Mouse (Mus musculus) erythroblast, embryonic 14.5 days (primary cell): ENCODE results near the gene Tcta. TPM values are rescaled to one million over a fixed set of nuclear protein-coding genes. Genes with fewer than 3 reads are reported as not detected.
"Not testable (repeated sequence)": the region's sequence is repeated elsewhere in the genome, so short reads cannot be mapped to it uniquely, and the experiment has no call there.

Experiments
- H3K27me3 ChIP-seq: 2 replicates; pipeline ENCODE4 v1.6.1; 2012; ENCODE audit warnings: inconsistent platforms; ENCODE audit not compliant: control insufficient read depth
- H3K36me3 ChIP-seq: 2 replicates; pipeline ENCODE4 v1.6.1; 2012; ENCODE audit warnings: mild to moderate bottlenecking, inconsistent platforms; ENCODE audit not compliant: control insufficient read depth
- H3K4me1 ChIP-seq: 2 replicates; pipeline ENCODE4 v1.6.1; 2012; ENCODE audit warnings: inconsistent platforms; ENCODE audit not compliant: control insufficient read depth
- H3K4me3 ChIP-seq: replicated peaks from 2 replicates; pipeline ENCODE3; 2012; ENCODE audit warnings: moderate library complexity, mild to moderate bottlenecking, inconsistent platforms
- H3K9me3 ChIP-seq: 2 replicates; pipeline ENCODE4 v1.6.1; 2012; ENCODE audit warnings: low read length, inconsistent platforms, mixed read lengths; ENCODE audit not compliant: control insufficient read depth
- GATA1 ChIP-seq: IDR thresholded peaks from 2 replicates; pipeline ENCODE4 v1.6.1; 2012; ENCODE audit warnings: low read length, inconsistent platforms, mixed read lengths
- TAL1 ChIP-seq: IDR thresholded peaks from 3 replicates; pipeline ENCODE4 v1.6.1; 2012; ENCODE audit warnings: low read length, inconsistent platforms, mixed read lengths
- polyA plus RNA-seq: library from polyadenylated mRNA; stranded (reverse); fragments of >175 nt; gene quantifications from 2 replicates; pipeline ENCODE4 v1.2.3, GENCODE M21; 2012

Gene Tcta
- polyA plus RNA-seq, 1 experiment = 0.16 TPM

DNA sequence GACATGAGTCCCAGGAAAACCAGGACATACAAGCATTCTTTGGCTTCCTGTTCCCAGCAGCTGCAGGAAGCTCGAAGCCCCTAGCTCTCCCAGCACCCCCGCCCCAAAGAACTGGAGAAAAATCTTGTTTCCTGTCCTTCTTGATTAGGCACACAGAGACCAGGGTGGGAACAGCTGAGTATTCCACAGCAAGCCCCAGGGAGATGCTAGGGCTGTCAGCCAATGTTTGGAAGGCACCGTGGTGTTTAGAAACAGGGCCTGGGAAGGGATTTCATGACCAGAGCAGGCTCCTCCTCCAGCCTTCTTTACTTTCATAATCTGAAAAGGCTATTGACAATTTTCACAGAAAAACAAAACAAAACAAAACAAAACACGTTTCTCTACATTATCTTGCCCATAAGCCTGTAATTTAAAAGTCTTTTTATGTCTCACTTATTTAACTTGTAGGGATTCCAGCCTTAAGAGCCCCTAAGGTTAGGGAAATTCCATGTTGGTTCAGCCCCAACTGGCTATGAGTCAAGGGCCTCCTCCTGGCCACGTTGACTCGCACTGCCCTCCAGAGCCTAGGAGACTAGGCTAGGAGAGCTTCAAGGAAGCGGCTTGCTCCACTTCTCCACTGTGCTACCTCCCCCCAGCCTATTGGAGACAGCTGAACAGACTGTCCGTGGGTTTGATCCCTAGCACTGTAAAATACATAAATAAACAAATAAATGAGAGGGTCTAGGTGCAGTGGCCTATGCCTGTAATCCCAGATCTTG lies 25.7 kb downstream of the Tcta start:
- Histone ChIP-seq H3K27me3 (peaks cover 5% of the 10 kb centered on the region), H3K4me1 (peaks cover 9% of the 10 kb centered on the region), H3K9me3 (no peaks in the 10 kb centered on the region), H3K36me3 (no peaks in the 10 kb centered on the region), H3K4me3 (no peak overlapping the region)
- TF ChIP-seq GATA1 (no peak), TAL1 (no peak)

DNA sequence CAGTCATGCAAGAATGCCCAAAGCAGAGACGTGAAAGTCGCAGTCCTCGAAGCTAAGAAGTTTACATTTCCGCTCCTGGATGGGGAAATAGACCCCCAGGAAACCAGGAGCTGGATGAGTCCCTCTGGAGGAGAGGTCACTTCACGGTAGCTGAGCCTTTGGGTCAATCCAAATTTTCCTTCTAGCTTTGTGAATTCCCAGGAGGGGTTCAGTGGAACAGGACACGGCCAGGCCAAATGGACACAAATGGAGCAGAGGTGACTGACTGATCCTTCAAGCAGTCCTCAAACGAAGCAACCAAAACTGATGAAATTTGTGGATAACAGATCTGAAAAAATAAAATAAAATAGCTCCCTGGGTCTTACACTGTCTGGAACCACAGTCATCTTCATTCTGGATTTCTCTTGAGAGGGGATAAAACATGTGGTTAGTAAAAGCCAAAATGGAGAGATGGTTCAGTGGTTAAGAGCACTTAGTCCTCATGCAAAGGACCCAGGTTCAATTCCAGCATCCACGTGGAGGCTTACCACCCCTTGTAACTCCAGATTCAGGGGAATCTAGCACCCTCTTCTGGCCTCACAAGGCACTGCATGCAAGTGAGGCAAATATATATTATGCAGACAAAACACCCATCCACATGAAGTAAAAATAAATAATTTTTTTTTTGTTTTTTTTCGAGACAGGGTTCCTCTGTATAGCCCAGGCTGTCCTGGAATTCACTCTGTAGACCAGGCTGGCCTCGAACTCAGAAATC lies 27.1 kb downstream of the Tcta start:
- TF ChIP-seq TAL1 = no peak
- TF ChIP-seq GATA1 = no peak
- peaks cover 14% of the 10 kb centered on the region for H3K27me3 ChIP-seq
- H3K9me3 ChIP-seq = no peaks in the 10 kb centered on the region
- no peak overlapping the region for H3K4me3 ChIP-seq
- no peaks in the 10 kb centered on the region for H3K36me3 ChIP-seq
- no peaks in the 10 kb centered on the region for H3K4me1 ChIP-seq

DNA sequence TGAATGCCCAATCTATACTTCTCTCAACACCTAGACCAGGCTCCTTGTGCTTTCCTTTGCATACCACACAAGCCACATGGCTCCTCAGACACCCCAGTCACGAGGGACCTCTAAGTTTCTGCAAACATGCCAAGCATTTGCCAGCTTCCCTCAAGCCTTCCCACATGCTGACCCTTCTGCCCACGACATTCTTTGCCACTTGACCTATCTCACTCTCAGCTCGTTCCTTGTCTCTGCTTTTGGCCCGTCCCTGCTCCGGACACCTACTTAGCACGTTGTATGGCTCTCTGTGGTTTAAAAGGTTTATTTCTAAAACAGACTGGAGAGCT lies 30.7 kb downstream of the Tcta start:
- no peak overlapping the region for H3K4me3 ChIP-seq
- no peaks in the 10 kb centered on the region for H3K9me3 ChIP-seq
- peaks cover 29% of the 10 kb centered on the region for H3K27me3 ChIP-seq
- TF ChIP-seq GATA1 = no peak
- TF ChIP-seq TAL1 = no peak
- no peaks in the 10 kb centered on the region for H3K36me3 ChIP-seq
- no peaks in the 10 kb centered on the region for H3K4me1 ChIP-seq

DNA sequence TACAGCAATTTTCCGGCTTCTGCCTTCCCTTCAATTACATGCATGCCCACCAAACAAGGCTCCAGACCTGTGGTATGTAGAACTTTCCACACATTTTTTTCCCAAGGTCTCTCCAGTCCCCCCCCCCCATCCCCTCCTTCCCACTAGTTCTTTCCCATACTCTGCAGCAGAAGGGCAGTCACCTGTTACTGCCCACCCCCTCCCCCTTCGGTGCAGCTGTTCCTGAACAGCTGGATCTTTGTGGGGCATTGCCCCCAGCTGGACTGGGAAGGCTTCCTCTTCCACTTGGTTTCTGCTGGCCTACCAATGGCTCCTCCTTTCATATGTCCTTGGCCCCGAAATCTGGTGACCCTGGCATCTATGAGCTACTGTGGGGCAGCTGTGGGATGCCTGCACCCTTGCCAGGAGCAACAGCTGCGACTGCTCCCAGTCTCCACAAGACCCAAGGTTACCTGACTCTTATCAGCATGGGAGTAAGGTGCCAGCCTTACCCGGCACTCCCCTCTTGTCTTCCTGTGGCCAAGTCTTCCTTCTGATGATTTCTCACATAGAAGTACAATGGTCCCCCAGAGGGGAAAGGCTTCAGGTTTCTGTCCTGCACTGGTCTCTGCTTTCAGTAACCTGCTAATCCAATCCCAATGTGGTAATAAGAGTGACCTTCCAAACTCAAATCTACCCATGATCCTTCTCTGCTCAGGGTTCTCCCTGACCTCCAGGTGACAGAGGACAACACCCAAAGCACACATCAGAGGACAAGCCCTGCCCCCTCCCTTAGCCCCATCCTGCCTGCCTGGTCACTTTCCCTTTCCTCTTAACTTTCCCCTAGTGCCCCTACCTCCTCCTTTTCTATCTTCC lies 31.3 kb downstream of the Tcta start:
- Histone ChIP-seq H3K4me1 (no peaks in the 10 kb centered on the region), H3K9me3 (no peaks in the 10 kb centered on the region), H3K4me3 (no peak overlapping the region), H3K36me3 (no peaks in the 10 kb centered on the region), H3K27me3 (peaks cover 30% of the 10 kb centered on the region)
- TF ChIP-seq TAL1 = no peak
- TF ChIP-seq GATA1 = no peak

DNA sequence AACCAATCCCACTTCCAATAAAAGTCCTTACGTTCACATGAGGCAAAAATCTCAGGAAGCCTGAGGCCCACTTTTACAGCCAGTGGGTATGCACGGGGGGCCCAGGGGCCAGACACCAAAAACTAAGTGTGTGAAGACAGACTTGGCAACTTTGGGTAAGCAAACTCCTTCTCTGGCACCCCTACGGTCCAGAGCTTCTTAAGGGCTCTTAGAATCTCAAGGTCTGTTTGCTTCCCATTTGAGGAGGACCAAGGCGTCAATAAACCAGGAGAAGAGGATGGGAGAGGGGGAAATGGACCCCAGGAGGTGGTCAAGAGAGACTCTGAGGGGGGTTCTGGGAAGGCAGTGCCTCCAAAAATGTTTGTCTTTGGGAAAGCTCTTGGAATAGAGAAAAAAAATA lies 32.5 kb downstream of the Tcta start:
- Histone ChIP-seq H3K4me3 (no peak overlapping the region), H3K27me3 (peaks cover 30% of the 10 kb centered on the region), H3K4me1 (peaks cover 3% of the 10 kb centered on the region), H3K36me3 (no peaks in the 10 kb centered on the region), H3K9me3 (no peaks in the 10 kb centered on the region)
- TF ChIP-seq TAL1 = no peak
- TF ChIP-seq GATA1 = no peak

DNA sequence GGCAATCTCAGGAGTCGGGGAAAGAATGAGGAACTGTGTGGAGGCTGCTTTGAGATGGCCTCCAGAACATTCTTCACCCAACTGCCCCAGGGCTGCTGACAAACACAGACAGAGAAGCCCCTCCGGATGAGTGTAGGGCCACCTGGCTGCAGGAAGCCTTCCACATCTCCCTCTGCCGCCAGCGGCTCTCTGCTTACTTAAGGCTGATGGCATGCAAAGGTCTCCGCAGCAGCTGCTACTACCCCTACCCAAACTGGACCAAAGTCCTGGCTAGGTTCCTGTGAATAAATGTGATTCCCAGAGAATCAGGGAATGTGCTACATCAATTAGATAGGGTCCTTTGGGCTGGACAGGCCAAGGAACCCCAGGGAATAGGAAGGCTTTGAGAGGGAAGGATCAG lies 33.3 kb downstream of the Tcta start:
- Histone ChIP-seq H3K9me3 (no peaks in the 10 kb centered on the region), H3K27me3 (peaks cover 30% of the 10 kb centered on the region), H3K4me3 (no peak overlapping the region), H3K4me1 (peaks cover 3% of the 10 kb centered on the region), H3K36me3 (no peaks in the 10 kb centered on the region)
- no peak for TF ChIP-seq TAL1
- TF ChIP-seq GATA1 = no peak

DNA sequence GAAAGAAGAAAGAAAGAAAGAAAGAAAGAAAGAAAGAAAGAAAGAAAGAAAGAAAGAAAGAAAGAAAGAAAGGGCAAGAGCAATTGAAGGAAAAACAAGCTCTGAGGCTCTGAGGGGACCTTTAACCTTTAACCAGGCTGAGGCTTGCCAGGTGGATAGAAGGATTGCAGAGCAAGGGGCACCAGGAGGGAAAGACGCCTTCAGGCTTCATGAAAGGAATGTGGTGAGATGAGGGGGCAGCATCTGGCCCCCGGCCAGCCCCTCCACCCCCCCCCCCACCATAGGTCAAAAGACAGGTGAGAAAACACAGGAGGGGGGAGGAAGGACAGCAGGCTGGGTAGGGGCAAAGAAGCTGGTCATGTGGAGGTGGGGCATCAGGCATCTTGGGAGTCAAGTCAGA lies 34.0 kb downstream of the Tcta start:
- TF ChIP-seq TAL1 (no peak), GATA1 (no peak)

DNA sequence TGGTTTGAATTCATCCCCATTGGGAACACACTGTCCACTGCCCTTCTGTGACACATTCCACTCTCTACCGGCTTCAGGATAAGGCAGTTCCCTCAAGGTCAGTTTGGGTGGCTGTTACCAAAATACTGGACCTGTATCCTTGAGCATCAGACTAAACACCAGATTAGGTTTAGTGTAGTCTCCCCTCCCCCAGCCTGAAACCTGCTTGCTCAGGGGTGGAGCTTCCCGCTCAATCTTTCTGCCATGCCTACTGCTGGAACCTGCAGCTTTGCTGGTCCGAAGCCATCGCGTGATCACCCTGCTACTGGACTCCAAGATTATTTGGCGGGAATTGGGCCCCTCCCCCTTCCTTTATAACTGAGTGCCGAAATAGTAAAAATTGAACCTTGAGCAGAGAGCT lies 37.3 kb downstream of the Tcta start:
- H3K9me3 ChIP-seq, H3K4me3 ChIP-seq, H3K36me3 ChIP-seq: not testable (repeated sequence)
- peaks cover 20% of the 10 kb centered on the region for H3K27me3 ChIP-seq
- peaks cover 15% of the 10 kb centered on the region for H3K4me1 ChIP-seq

More for the DNA sequence above, 34.0 kb downstream of the Tcta start:
- peaks cover 3% of the 10 kb centered on the region for H3K4me1 ChIP-seq
- H3K27me3 ChIP-seq = peaks cover 32% of the 10 kb centered on the region
- H3K36me3 ChIP-seq = no peaks in the 10 kb centered on the region
- no peaks in the 10 kb centered on the region for H3K9me3 ChIP-seq
- no peak overlapping the region for H3K4me3 ChIP-seq

DNA sequence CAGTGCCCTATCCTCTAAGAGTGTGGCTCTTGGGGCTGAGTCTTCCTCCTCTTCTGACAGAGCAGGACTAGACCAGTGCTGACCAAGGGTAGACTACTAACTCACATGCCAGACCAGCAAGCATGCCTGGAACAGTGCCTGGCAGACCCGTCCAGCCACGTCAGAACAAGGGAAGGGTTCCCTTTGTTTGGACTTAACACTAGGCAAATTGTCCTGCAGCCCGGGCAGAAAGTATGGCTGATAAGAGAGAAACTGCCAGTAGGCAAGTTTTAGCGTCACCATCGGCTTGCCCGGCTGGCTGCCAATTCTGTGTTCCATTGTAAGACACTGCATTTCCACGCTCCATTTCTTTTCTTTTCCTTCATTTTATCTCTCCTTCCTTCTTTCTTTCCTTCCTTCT lies 38.3 kb downstream of the Tcta start:
- TF ChIP-seq GATA1 (no peak), TAL1 (no peak)
- H3K9me3 ChIP-seq = no peaks in the 10 kb centered on the region
- peaks cover 26% of the 10 kb centered on the region for H3K4me1 ChIP-seq
- no peak overlapping the region for H3K4me3 ChIP-seq
- peaks cover 14% of the 10 kb centered on the region for H3K27me3 ChIP-seq
- H3K36me3 ChIP-seq = no peaks in the 10 kb centered on the region
